Mouse (Mus musculus) testis, adult 2 months (tissue): ENCODE measurements around the gene Foxm1.

Experiments used
- CTCF ChIP-seq: fragments of 200-500 bp; IDR thresholded peaks from 2 replicates; pipeline ENCODE4 v1.5.1; 2012; ENCODE audit warnings: low read depth, mild to moderate bottlenecking, inconsistent platforms, low read length, moderate library complexity; ENCODE audit not compliant: control insufficient read depth, insufficient read depth, insufficient replicate concordance
- POLR2A ChIP-seq: fragments of 200-500 bp; IDR thresholded peaks from 2 replicates; pipeline ENCODE4 v1.6.1; 2012; ENCODE audit warnings: low read depth, mild to moderate bottlenecking, inconsistent platforms, low read length, moderate library complexity; ENCODE audit not compliant: control insufficient read depth

DNA sequence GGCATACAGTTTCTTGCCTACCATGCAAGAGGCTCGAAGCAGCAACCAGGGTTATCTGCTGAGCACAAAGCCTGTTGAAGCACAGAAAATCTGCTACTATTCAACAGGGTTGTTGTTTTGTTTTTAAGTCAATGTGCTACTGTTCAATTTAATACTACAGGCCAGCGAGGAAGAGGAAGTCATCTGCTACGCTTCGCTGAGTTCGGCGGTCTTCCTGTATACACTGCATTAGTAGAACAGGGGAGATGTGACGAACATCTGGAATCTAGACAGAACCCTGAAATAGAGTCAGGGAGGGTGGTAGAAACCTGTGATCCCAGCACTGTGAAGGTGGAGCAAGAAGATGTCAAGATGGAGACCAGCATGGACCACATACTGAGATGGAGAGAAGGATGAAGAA is 21.0 kb downstream of the Foxm1 start:
- TF ChIP-seq POLR2A (no peak), CTCF (no peak)
